Mouse (Mus musculus) CD4-positive, CD25-positive, alpha-beta regulatory T cell, adult 2 months (primary cell): Measurements from ENCODE around the gene Nfyb.

Experiments
- DNase-seq: peaks from one replicate; pipeline ENCODE4 v3.0.0-alpha.2; 2012; ENCODE audit warnings: low read depth, low spot score

Nfyb gene

GRCm38 (mm10) chr10:82763840-82764631 is at the start of gene Nfyb:
Gene Nfyb, minus strand, starts transcription at chr10:82764144.
- DNase-seq = peak; percentile 96

GRCm38 (mm10) chr10:82811855-82812431 is 48.0 kb upstream of the Nfyb start:
- DNase-seq = peak; percentile 91

GRCm38 (mm10) chr10:82809352-82809751 is 45.4 kb upstream of the Nfyb start:
- DNase-seq = no peak

- DNase-seq = no peak
Measured at GRCm38 (mm10) chr10:82808891-82809290, 44.9 kb upstream of the Nfyb start.

DNA sequence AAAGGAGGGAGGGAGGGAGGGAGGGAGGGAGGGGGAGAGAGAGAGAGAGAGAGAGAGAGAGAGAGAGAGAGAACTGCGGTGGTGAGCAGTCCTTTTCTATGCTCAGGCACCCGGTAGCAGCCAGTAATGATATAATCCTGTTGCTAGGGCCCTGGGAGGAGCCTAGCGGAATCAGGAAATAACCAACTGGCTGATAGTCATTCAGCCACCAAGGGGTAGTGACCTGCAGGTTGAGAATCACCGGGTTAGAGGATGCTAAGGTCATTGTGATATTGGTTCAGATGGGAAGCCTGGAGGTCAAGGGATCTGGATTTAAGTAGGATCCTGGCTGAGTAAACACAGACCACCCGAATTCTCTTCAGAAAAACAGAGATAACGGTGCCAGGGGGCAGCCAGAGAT is 44.2 kb upstream of the Nfyb start:
- no peak for DNase-seq

GRCm38 (mm10) chr10:82807238-82807637 is 43.3 kb upstream of the Nfyb start:
- DNase-seq = no peak

DNA sequence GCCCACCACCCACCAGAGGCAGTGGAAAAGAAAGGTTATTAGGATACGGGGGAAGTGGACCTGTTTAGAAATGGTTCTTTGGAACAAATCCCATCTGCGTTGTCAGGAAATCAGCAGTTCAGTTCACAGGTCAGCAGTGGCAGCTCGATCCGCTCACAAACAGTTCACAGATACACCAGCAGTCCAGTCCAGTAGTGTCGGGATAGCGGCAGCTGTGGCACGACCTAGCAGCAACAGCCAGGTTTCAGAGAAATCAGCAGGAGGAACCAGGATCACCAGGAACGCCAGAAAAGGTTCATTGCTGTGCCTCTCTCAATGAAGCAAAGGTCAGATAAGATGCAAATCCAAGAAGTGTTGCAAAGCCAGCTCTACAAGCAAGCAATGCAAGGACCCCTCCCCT is 42.5 kb upstream of the Nfyb start:
- no peak for DNase-seq

GRCm38 (mm10) chr10:82805111-82805510 is 41.2 kb upstream of the Nfyb start:
- DNase-seq = no peak

- DNase-seq = no peak
Measured at GRCm38 (mm10) chr10:82804396-82804795, 40.5 kb upstream of the Nfyb start.

- no peak for DNase-seq
Measured at GRCm38 (mm10) chr10:82800094-82800493, 36.1 kb upstream of the Nfyb start.

DNA sequence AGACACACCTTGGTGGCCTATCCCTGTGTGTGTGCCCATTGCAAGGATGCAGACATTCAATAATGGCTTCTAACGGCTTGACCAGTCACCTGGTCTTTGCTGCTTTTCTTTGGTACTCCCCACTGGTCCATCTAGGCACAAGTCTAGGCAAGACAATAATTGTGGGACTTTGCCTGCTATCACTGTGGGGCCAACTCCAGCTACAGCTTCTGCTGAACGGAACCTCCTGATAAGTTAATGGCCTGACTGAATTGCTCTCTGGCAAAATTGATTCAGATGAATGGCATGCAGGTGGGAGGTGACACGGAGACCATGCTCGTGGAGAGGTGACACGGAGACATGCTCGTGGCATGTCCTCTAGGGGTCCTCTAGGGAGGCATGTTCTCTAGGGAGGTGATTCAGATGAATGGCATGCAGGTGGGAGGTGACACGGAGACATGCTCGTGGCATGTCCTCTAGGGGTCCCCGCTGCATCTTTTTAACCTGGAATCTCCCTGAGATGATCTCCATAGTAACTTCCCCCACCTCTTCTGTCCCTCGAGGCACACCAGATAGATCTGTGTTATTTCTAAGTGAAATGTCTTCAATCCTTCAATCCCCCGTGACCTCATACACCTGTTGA is 34.5 kb upstream of the Nfyb start:
- DNase-seq = peak; percentile 20

- peak; percentile 41 for DNase-seq
Measured at GRCm38 (mm10) chr10:82797119-82797491, 33.2 kb upstream of the Nfyb start.

- DNase-seq = peak; percentile 33
Measured at GRCm38 (mm10) chr10:82796471-82797118, 32.7 kb upstream of the Nfyb start.

GRCm38 (mm10) chr10:82795767-82796166 is 31.8 kb upstream of the Nfyb start:
- peak; percentile 16 for DNase-seq

DNA sequence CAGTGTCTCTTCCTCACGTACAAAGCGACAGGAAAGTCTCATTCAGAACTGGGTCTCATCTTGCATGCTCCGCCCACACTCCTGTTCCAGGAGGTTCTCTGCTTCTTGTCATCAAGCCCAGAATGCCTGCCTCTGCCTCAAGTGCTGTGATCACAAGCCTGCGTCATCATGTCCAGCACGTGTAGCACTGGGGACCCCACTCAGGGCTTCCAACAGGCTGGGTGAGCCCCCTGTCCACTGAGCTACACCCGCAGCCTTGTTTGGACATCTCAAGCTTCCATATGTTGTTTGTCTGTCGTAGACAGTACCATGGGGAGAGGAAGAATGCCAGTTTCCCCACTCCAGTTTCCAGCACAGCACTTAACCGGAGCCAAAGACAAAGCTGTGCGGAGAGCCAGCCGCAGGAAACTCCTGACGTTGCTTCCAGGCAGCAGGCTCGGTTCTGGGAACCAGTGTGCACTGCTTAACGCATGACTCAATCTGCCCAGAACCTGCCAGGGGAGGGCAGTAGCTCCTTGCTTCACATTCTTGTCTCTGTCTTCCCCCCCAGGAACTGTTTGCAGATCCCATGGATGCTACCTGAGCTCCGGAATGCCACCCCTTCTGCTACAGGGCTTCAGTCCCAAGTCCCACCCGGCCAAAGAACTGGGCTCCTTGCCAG is 31.3 kb upstream of the Nfyb start:
- peak; percentile 64 for DNase-seq

- DNase-seq = no peak
Measured at GRCm38 (mm10) chr10:82792311-82792710, 28.4 kb upstream of the Nfyb start.

DNA sequence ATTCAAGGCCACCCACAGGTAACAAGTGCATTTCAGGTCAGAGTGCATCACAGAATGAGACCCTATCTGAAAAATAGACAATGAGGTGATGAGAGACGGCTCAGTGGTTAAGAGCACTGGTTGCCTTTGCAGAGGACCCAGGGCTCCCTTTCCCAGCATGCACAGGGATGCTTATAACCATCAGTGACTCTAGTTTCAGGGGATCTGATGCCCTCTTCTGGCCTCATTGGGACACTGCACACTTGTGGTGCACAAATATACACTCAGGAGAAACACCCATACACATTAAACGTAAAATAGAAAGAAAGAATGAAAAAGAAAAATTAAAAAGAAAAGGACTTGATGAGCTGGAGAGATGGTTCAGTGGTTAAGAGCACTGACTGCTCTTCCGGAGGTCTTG is 27.8 kb upstream of the Nfyb start:
- no peak for DNase-seq

- DNase-seq = no peak
Measured at GRCm38 (mm10) chr10:82790504-82790903, 26.6 kb upstream of the Nfyb start.

DNA sequence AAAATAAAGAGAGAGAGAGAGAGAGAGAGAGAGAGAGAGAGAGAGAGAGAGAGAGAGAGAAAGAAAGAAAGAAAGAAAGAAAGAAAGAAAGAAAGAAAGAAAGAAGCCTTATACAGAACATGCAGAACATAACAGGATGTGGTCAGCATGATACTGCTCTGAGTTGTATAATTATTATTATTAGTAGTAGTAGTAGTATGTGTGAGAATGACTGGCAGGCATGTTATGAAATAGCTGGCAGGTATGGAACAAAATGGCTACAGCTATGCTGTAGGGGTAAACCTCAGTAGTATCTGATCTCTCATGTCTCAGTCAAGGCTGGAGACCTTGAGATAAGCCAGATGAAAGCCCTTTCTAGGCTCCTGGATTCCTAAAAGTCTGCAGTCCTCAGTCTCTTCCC is 25.2 kb upstream of the Nfyb start:
- DNase-seq = no peak

DNA sequence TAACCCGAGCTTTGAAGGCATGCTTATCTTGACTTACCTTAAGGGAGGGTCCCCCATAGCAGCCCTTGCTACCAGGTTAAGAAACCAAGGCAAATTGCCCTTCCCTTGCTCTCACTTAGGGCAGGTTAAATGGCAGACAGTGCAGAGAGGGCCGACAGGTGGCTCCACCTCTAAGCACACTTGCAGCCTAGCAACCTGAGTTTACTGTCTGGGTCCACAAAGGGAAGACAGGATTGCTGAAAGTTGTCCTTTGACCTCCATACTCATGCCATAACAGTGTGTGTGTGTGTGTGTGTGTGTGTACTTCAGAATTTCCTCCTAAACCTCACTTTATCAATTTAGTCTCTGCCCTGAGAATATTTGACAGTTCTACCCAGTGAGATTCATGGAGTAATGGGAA is 18.5 kb upstream of the Nfyb start:
- DNase-seq = peak; percentile 6

DNA sequence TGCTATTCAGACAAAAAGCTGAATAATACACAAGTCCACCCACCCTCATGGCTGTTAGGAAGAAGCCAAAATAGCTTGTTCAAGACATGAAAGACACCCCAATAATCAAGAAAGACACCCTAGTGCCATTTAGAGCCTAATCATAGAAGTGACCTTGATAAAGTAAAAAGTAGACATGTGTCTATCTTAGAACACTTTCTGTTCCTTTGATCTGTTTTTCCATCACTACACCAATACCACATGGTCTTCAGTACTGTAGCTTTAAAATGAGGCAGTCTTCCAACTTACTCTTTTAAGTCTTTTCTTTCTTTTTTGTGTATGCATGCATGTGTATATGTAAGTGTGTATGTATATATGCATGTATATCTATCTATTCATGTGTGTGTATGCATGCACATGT is 16.9 kb upstream of the Nfyb start:
- DNase-seq = peak; percentile 25

DNA sequence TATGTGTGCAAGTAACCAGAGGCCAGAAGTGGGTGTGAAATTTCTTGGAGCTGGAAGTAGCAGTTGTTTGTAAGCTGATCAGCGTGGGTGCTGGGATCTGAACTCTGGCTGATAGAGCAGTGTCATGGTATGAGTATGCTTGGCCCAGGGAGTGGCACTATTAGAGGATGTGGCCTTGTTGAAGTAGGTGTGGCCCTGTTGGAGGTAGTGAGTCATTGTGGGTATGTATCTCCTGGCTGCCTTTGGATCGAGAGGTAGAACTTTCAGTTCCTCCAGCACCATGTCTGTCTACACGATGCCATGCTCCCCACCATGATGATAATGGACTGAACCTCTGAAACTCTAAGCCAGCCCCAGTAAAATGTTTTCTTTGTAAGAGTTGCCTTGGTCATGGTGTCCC is 16.4 kb upstream of the Nfyb start:
- peak; percentile 62 for DNase-seq
